Mouse (Mus musculus) midbrain, embryonic 11.5 days (tissue): ENCODE measurements around the gene Gm10197. TPM values are rescaled to one million over a fixed set of nuclear protein-coding genes. Genes with fewer than 3 reads are reported as not detected.
"Not testable (repeated sequence)": the region's sequence is repeated elsewhere in the genome, so short reads cannot be mapped to it uniquely, and the experiment has no call there.

Source experiments
- ATAC-seq: fragments of 200-750 bp; cut with Nextera tagmentation; 2 replicates; pipeline ENCODE4 v1.8.0; 2017; ENCODE audit warnings: moderate TSS enrichment, moderate library complexity; ENCODE audit not compliant: low FRiP score
- DNase-seq: peaks from one replicate; pipeline ENCODE4 v3.0.0; 2015; ENCODE audit warnings: low spot score; ENCODE audit errors: missing footprints
- H3K27ac ChIP-seq: fragments of 300-500 bp; sonication (generic); 2 replicates; pipeline ENCODE4 v1.5.1; 2014; ENCODE audit warnings: low read depth, low read length
- H3K27me3 ChIP-seq: fragments of 300-500 bp; sonication (generic); 2 replicates; pipeline ENCODE4 v1.6.1; 2014; ENCODE audit warnings: mild to moderate bottlenecking, low read length, moderate library complexity, mixed read lengths; ENCODE audit not compliant: control insufficient read depth, insufficient read depth
- H3K36me3 ChIP-seq: fragments of 300-500 bp; sonication (generic); 2 replicates; pipeline ENCODE4 v1.6.1; 2014; ENCODE audit warnings: mild to moderate bottlenecking, low read length, moderate library complexity, mixed read lengths; ENCODE audit not compliant: control insufficient read depth, insufficient read depth
- H3K4me1 ChIP-seq: fragments of 300-500 bp; sonication (generic); 2 replicates; pipeline ENCODE4 v1.6.1; 2014; ENCODE audit warnings: low read length; ENCODE audit not compliant: control insufficient read depth, insufficient read depth
- H3K4me2 ChIP-seq: fragments of 300-500 bp; sonication (generic); 2 replicates; pipeline ENCODE4 v1.6.1; 2014; ENCODE audit warnings: mild to moderate bottlenecking, moderate library complexity
- H3K4me3 ChIP-seq: fragments of 300-500 bp; sonication (generic); 2 replicates; pipeline ENCODE4 v1.5.1; 2014; ENCODE audit warnings: low read depth, low read length
- H3K9ac ChIP-seq: fragments of 300-500 bp; sonication (generic); 2 replicates; pipeline ENCODE4 v1.6.1; 2014; ENCODE audit warnings: low read length
- H3K9me3 ChIP-seq: fragments of 300-500 bp; sonication (generic); 2 replicates; pipeline ENCODE4 v1.6.1; 2016; ENCODE audit warnings: low read length; ENCODE audit not compliant: control insufficient read depth
- WGBS: fragments of 180-500 bp; shearing (Covaris S2); extraction: QIAGEN DNeasy Blood & Tissue Kit; methylation state at CpG from one replicate; pipeline ENCODE4 v1.1.7; 2014; 5-methylcytosine and 5-hydroxymethylcytosine counted together
- polyA plus RNA-seq: library from polyadenylated mRNA; unstranded; fragments of >200 nt; fragmentation: Nextera tagmentation; extraction: Ambion mirVana; gene quantifications from 2 replicates; pipeline ENCODE4 v1.2.1, GENCODE M21; 2014

Gene Gm10197
- polyA plus RNA-seq, 1 experiment from 2014 or later: not detected

GRCm38 (mm10) chr19:53397451-53398233 is 26.1 kb upstream of the Gm10197 start:
- 90% methylated on average over 12 of the region's 12 CpGs for WGBS
- ATAC-seq: no peak
- no peaks in the 10 kb centered on the region for H3K36me3 ChIP-seq
- no peak overlapping the region for H3K27ac ChIP-seq
- no peaks in the 10 kb centered on the region for H3K27me3 ChIP-seq
- H3K4me3 ChIP-seq: no peak overlapping the region
- H3K9ac ChIP-seq: no peak overlapping the region
- H3K4me2 ChIP-seq: no peak overlapping the region
- no peak for DNase-seq
- no peaks in the 10 kb centered on the region; the same call in 1 of the 2 replicates for H3K4me1 ChIP-seq
- H3K9me3 ChIP-seq: no peaks in the 10 kb centered on the region

- ATAC-seq, H3K36me3 ChIP-seq, DNase-seq, H3K9ac ChIP-seq, H3K27ac ChIP-seq, H3K27me3 ChIP-seq, H3K9me3 ChIP-seq, H3K4me2 ChIP-seq, H3K4me1 ChIP-seq, H3K4me3 ChIP-seq: not testable (repeated sequence)
- WGBS: 48% methylated on average over 5 of the region's 5 CpGs
These were observed 24.2 kb upstream of the Gm10197 start for GRCm38 (mm10) chr19:53395805-53396204.

- DNase-seq: not testable (repeated sequence)
These were observed 23.4 kb upstream of the Gm10197 start for GRCm38 (mm10) chr19:53394956-53395355.

DNA sequence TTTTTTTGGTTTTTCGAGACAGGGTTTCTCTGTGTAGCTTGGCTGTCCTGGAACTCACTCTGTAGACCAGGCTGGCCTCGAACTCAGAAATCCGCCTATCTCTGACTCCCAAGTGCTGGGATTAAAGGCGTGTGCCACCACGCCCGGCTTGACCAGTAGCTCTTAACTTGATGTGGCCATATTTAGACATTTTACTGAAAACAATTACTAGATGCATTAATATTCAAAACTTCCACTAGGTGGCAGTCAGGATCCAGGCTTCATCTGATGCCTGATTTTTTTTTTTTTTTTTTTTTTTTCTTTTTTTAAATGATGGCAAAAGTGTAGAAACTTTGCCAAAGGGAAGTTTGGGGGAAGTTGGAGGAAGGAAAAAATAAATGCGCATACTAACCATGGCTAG is 23.0 kb upstream of the Gm10197 start:
- Histone ChIP-seq H3K4me3 (no peak overlapping the region), H3K4me1 (peaks cover 5% of the 10 kb centered on the region), H3K27ac (no peak overlapping the region), H3K36me3 (no peaks in the 10 kb centered on the region), H3K27me3 (no peaks in the 10 kb centered on the region), H3K4me2 (no peak overlapping the region), H3K9me3 (no peaks in the 10 kb centered on the region), H3K9ac (no peak overlapping the region)
- DNase-seq (peak; percentile 92), ATAC-seq (no peak)
- WGBS: 23% methylated on average over 7 of the region's 7 CpGs

More at GRCm38 (mm10) chr19:53394956-53395355, 23.4 kb upstream of the Gm10197 start:
- not testable (repeated sequence) for H3K9me3 ChIP-seq, H3K27me3 ChIP-seq, H3K9ac ChIP-seq, H3K4me2 ChIP-seq, H3K4me3 ChIP-seq, H3K4me1 ChIP-seq, H3K36me3 ChIP-seq, ATAC-seq, H3K27ac ChIP-seq
- WGBS: 73% methylated on average over 3 of the region's 3 CpGs

DNA sequence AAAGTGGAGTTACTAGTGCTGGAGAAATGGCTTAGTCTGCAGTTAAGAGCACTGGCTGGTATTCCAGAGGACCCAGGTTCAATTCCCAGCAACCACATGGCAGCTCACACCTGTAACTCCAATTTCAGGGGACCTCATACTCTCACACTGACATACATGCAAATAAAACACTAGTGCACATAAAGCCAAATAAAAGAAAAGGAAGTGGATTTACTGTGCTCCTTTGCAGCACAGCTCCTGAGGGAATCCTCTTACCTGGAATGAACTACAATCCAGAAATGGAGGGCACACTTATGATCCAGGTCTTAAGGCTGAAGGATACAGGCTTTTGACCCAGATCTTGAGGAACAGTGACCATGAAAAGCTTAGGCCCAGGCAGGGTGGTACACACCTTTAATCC is 22.1 kb upstream of the Gm10197 start:
- no peak overlapping the region for H3K27ac ChIP-seq
- DNase-seq: no peak
- peaks cover 8% of the 10 kb centered on the region for H3K4me1 ChIP-seq
- H3K27me3 ChIP-seq: no peaks in the 10 kb centered on the region
- H3K4me3 ChIP-seq: no peak overlapping the region
- ATAC-seq: no peak
- H3K9me3 ChIP-seq: no peaks in the 10 kb centered on the region
- no peak overlapping the region for H3K9ac ChIP-seq
- no peak overlapping the region for H3K4me2 ChIP-seq
- no peaks in the 10 kb centered on the region for H3K36me3 ChIP-seq

DNA sequence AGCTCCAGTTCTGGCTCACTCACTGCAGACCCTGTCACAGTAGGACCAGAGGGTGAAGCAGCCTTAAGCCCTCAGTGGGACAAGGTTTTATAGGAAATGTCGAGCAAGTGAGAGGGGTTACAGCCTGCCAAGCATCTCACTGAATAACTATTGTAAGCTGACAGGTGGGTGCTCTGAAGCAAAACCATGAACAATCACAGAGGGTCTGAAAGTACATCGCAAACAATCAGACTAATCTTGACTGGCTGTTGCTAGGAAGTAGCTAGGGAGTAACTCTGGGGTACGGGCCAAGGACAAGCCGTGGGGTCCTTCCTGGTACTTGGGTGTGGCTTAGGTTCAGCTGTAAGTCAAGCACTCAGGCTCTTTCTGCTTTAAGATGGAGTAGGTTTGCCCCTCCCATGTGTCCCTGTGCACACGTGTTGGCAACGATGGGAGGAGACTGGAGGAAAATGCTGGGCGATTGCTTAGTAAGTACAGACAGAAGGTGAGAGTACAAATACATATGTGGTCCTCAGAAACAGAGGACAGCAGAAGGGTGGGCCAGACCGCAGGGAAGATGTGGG is 21.3 kb upstream of the Gm10197 start:
- H3K36me3 ChIP-seq: no peaks in the 10 kb centered on the region
- no peak for DNase-seq
- no peak overlapping the region for H3K9ac ChIP-seq
- no peaks in the 10 kb centered on the region for H3K27me3 ChIP-seq
- ATAC-seq: no peak
- peaks cover 8% of the 10 kb centered on the region for H3K4me1 ChIP-seq
- WGBS: 55% methylated on average over 8 of the region's 8 CpGs
- H3K9me3 ChIP-seq: no peaks in the 10 kb centered on the region
- H3K4me2 ChIP-seq: no peak overlapping the region
- H3K4me3 ChIP-seq: no peak overlapping the region
- no peak overlapping the region for H3K27ac ChIP-seq

DNA sequence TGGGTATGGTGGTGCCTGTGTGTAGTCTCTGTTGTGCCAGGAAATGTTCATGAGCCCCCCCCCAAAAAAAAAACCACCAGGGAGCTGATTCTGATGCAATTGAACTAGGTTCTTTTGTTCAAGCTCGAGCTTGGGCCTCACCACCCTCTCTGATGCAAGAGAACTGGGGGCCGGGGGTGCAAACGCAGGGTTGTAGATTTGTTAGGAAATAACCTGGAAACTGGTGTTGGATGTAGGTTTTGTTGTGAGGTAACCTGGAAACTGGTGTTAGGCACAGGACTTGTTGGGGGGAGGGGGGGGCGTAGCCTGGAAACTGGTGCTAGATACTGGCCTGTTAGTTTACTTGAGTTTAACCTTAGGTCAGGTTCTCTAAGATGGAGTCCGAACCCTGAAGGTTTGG is 20.2 kb upstream of the Gm10197 start:
- Histone ChIP-seq H3K9me3 (no peaks in the 10 kb centered on the region), H3K4me3 (no peak overlapping the region), H3K4me2 (peak overlapping the region; percentile 77), H3K4me1 (peaks cover 8% of the 10 kb centered on the region), H3K27me3 (no peaks in the 10 kb centered on the region), H3K36me3 (no peaks in the 10 kb centered on the region; the same call in 1 of the 2 replicates), H3K9ac (0 out of 2 replicates have a peak overlapping the region, but pooled peaks have one; percentile 84), H3K27ac (no peak overlapping the region)
- no peak for ATAC-seq
- WGBS: 84% methylated on average over 5 of the region's 5 CpGs
- DNase-seq: no peak

GRCm38 (mm10) chr19:53391386-53391785 is 19.8 kb upstream of the Gm10197 start:
- 51% methylated on average over 8 of the region's 8 CpGs for WGBS
- DNase-seq: no peak
- H3K9ac ChIP-seq: peak overlapping the region; percentile 84
- H3K4me2 ChIP-seq: peak overlapping the region; percentile 77
- H3K4me3 ChIP-seq: peak overlapping the region; percentile 97
- no peaks in the 10 kb centered on the region for H3K9me3 ChIP-seq
- no peak overlapping the region; the same call in 1 of the 2 replicates for H3K27ac ChIP-seq
- no peak for ATAC-seq
- peaks cover 8% of the 10 kb centered on the region for H3K4me1 ChIP-seq
- H3K36me3 ChIP-seq: no peaks in the 10 kb centered on the region; the same call in 1 of the 2 replicates
- no peaks in the 10 kb centered on the region for H3K27me3 ChIP-seq

- under 1% methylated on average over 48 of the region's 48 CpGs for WGBS
- Histone ChIP-seq H3K4me3 (peak within 1 kb of the TSS; percentile 97), H3K4me1 (peaks cover 8% of the 10 kb centered on the region), H3K9ac (peak within 1 kb of the TSS; percentile 99), H3K27ac (peak within 1 kb of the TSS; percentile 95), H3K27me3 (no peaks in the 10 kb centered on the region), H3K9me3 (no peaks in the 10 kb centered on the region), H3K36me3 (no peaks in the 10 kb centered on the region; the same call in 1 of the 2 replicates), H3K4me2 (peak within 1 kb of the TSS; percentile 77)
- ATAC-seq (peak; percentile 98), DNase-seq (peak; percentile 99)
These were observed 19.0 kb upstream of the Gm10197 start, which contains the start of gene Smndc1 for GRCm38 (mm10) chr19:53390495-53391007. TSS of gene Smndc1 (minus strand) at chr19:53390578.
